Mouse (Mus musculus) liver, embryonic 11.5 days (tissue): ENCODE measurements around the gene Hmcn1. TPM values are rescaled to one million over a fixed set of nuclear protein-coding genes. Genes with fewer than 3 reads are reported as not detected.

Experiments used
- ATAC-seq: fragments of 200-750 bp; cut with Nextera tagmentation; replicated peaks from 2 replicates; pipeline ENCODE4 v1.8.0; 2017; ENCODE audit warnings: moderate number of reproducible peaks, mild to moderate bottlenecking, moderate TSS enrichment, moderate library complexity; ENCODE audit not compliant: low FRiP score
- DNase-seq: peaks from one replicate; pipeline ENCODE4 v3.0.0-alpha.2; 2017; ENCODE audit warnings: low spot score
- H3K27ac ChIP-seq: fragments of 300-500 bp; sonication (generic); 2 replicates; pipeline ENCODE4 v1.5.1; 2014; ENCODE audit warnings: mild to moderate bottlenecking, low read depth, low read length, control low read depth
- H3K27me3 ChIP-seq: fragments of 300-500 bp; sonication (generic); replicated peaks from 2 replicates; pipeline ENCODE4 v1.6.1; 2014; ENCODE audit warnings: low read length, mixed read lengths; ENCODE audit not compliant: control insufficient read depth, insufficient read depth
- H3K36me3 ChIP-seq: fragments of 300-500 bp; sonication (generic); 2 replicates; pipeline ENCODE4 v1.6.1; 2014; ENCODE audit warnings: mild to moderate bottlenecking, low read length, moderate library complexity, mixed read lengths; ENCODE audit not compliant: control insufficient read depth, insufficient read depth
- H3K4me1 ChIP-seq: fragments of 300-500 bp; sonication (generic); replicated peaks from 2 replicates; pipeline ENCODE4 v1.6.1; 2014; ENCODE audit warnings: low read length, mixed read lengths; ENCODE audit not compliant: control insufficient read depth, insufficient read depth
- H3K4me2 ChIP-seq: fragments of 300-500 bp; sonication (generic); 2 replicates; pipeline ENCODE4 v1.6.1; 2014; ENCODE audit warnings: mild to moderate bottlenecking, control low read depth, moderate library complexity
- H3K4me3 ChIP-seq: fragments of 300-500 bp; sonication (generic); 2 replicates; pipeline ENCODE4 v1.5.1; 2014; ENCODE audit warnings: low read depth, low read length, control low read depth
- H3K9ac ChIP-seq: fragments of 300-500 bp; sonication (generic); 2 replicates; pipeline ENCODE4 v1.6.1; 2014; ENCODE audit warnings: low read depth, low read length, control low read depth
- H3K9me3 ChIP-seq: fragments of 300-500 bp; sonication (generic); 2 replicates; pipeline ENCODE4 v1.6.1; 2016; ENCODE audit warnings: low read length, inconsistent platforms, mixed read lengths; ENCODE audit not compliant: control insufficient read depth
- WGBS: fragments of 180-500 bp; shearing (Covaris S2); extraction: QIAGEN DNeasy Blood & Tissue Kit; methylation state at CpG from one replicate; pipeline ENCODE4 v1.1.7; 2014; 5-methylcytosine and 5-hydroxymethylcytosine counted together
- polyA plus RNA-seq: library from polyadenylated mRNA; unstranded; fragments of >200 nt; fragmentation: Nextera tagmentation; extraction: Ambion mirVana; gene quantifications from 2 replicates; pipeline ENCODE4 v1.2.1, GENCODE M21; 2014

Gene Hmcn1
- polyA plus RNA-seq, 1 experiment from 2014 or later: 9.9 TPM

DNA sequence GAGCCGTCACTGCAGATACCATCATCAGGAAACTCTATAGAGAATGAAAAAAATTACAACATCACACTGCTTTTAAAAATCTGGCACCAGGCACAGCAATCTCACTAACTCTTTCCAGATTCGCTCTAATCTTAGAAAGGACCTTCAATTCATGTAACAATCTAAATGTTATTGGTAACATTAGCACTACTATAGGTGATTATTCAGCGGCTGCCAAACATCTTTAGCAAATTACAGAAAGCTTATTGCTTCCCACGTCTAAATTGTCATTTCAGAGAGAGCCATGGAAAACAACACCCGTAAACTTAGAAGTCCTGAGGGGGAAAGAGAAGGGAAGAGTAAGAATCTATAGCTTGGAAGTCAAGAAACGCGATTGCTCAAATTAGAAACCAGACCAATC, 163.4 kb downstream of the Hmcn1 start:
- Histone ChIP-seq H3K4me3 (no peak overlapping the region), H3K36me3 (no peaks in the 10 kb centered on the region), H3K4me1 (no peaks in the 10 kb centered on the region), H3K27ac (no peak overlapping the region), H3K4me2 (no peak overlapping the region), H3K27me3 (no peaks in the 10 kb centered on the region), H3K9ac (no peak overlapping the region), H3K9me3 (no peaks in the 10 kb centered on the region)
- ATAC-seq (no peak), DNase-seq (no peak)
- 75% methylated on average over 7 of the region's 7 CpGs for WGBS

GRCm38 (mm10) chr1:150827169-150827568, 166.1 kb downstream of the Hmcn1 start:
- H3K9ac ChIP-seq: no peak overlapping the region
- H3K4me2 ChIP-seq: no peak overlapping the region
- no peaks in the 10 kb centered on the region for H3K36me3 ChIP-seq
- H3K9me3 ChIP-seq: no peaks in the 10 kb centered on the region
- H3K4me3 ChIP-seq: no peak overlapping the region
- 66% methylated on average over 5 of the region's 5 CpGs for WGBS
- no peak overlapping the region for H3K27ac ChIP-seq
- no peaks in the 10 kb centered on the region for H3K4me1 ChIP-seq
- H3K27me3 ChIP-seq: no peaks in the 10 kb centered on the region
- no peak for DNase-seq
- ATAC-seq: no peak

- Histone ChIP-seq H3K27me3 (no peaks in the 10 kb centered on the region), H3K4me3 (no peak overlapping the region), H3K9me3 (no peaks in the 10 kb centered on the region), H3K27ac (no peak overlapping the region), H3K36me3 (no peaks in the 10 kb centered on the region), H3K4me2 (no peak overlapping the region), H3K4me1 (no peaks in the 10 kb centered on the region), H3K9ac (no peak overlapping the region)
- no peak for ATAC-seq
- 55% methylated on average over 5 of the region's 5 CpGs for whole genome bisulfite sequencing
- DNase-seq: no peak
These were observed 168.8 kb downstream of the Hmcn1 start for GRCm38 (mm10) chr1:150824334-150825005.

DNA sequence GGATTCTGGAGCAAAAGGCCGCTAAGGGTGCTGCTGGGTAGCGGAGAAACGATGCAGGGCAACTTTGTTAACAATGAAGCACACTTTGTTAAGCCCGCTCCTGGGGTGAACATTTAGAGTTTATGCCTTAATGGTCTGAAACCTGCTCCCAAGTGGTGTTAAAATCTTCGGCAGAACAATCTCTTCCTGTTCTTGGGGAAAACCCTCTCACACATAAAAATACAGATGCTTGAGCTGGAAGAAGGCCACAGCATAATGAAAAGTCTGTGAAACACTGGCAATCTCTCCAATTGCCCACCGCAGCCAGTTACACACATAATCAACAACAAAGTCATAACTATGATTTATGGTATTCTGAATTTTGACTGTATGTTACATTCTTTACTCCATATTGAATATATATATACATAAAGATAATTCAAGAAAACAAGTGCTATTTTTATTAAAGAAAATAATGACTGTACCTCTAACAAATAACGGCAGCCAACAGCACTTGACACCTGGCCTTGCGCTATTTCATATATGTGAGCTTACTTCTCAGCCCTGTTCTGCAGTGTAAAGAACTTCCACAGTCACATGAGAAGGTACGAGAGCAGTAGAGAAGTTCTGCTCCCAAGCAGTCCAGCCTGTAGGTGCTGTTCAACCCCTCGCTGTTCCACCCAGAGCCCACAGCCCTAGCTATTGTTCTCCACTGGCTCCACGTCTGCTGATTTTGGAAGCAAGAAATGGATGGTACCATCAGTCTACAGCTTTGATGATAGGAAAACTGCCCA, 177.0 kb downstream of the Hmcn1 start:
- Histone ChIP-seq H3K4me1 (no peaks in the 10 kb centered on the region), H3K36me3 (no peaks in the 10 kb centered on the region; the same call in 1 of the 2 replicates), H3K4me3 (no peak overlapping the region), H3K9ac (no peak overlapping the region), H3K27me3 (no peaks in the 10 kb centered on the region), H3K27ac (no peak overlapping the region), H3K9me3 (no peaks in the 10 kb centered on the region), H3K4me2 (no peak overlapping the region)
- 87% methylated on average over 11 of the region's 11 CpGs for WGBS
- DNase-seq (no peak), ATAC-seq (no peak)

GRCm38 (mm10) chr1:150814917-150815316, 178.3 kb downstream of the Hmcn1 start:
- Histone ChIP-seq H3K27ac (no peak overlapping the region), H3K4me1 (no peaks in the 10 kb centered on the region), H3K4me3 (no peak overlapping the region), H3K9ac (no peak overlapping the region), H3K4me2 (no peak overlapping the region), H3K36me3 (no peaks in the 10 kb centered on the region; the same call in 1 of the 2 replicates), H3K27me3 (no peaks in the 10 kb centered on the region), H3K9me3 (no peaks in the 10 kb centered on the region)
- no peak for DNase-seq
- ATAC-seq: no peak
- WGBS: 53% methylated on average over 4 of the region's 4 CpGs

- Histone ChIP-seq H3K4me1 (no peaks in the 10 kb centered on the region), H3K27ac (no peak overlapping the region), H3K9ac (no peak overlapping the region), H3K4me3 (no peak overlapping the region), H3K9me3 (no peaks in the 10 kb centered on the region), H3K4me2 (no peak overlapping the region), H3K27me3 (no peaks in the 10 kb centered on the region), H3K36me3 (peaks cover 3% of the 10 kb centered on the region; the same call in 1 of the 2 replicates)
- no peak for DNase-seq
- no peak for ATAC-seq
These were observed 179.9 kb downstream of the Hmcn1 start for GRCm38 (mm10) chr1:150813381-150813780.

DNA sequence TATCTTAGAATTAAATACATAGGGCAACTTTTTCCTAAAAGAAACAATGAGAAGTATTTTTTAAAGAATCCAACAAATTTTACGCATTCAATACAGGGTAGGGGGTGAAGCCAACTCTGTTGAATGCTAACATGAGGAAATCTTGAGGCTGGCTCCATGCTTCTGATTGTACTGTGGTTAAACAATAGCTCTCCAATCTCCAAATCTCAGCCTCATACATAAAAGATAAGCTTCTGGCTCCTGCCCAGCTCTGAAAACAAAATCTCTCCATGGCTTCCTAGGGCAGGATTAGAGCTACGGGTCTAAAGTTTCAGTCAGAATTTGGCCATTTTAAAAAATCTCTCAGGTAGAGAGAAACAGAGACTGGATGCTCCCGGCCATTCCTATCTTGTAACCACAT, 186.4 kb downstream of the Hmcn1 start:
- WGBS: 76% methylated on average over 3 of the region's 3 CpGs
- H3K9ac ChIP-seq: no peak overlapping the region
- no peak for ATAC-seq

GRCm38 (mm10) chr1:150805466-150805865, 187.8 kb downstream of the Hmcn1 start:
- ATAC-seq (no peak), DNase-seq (no peak)
- peaks cover 3% of the 10 kb centered on the region; the same call in 1 of the 2 replicates for H3K36me3 ChIP-seq

More for the DNA sequence above, 186.4 kb downstream of the Hmcn1 start:
- DNase-seq: no peak
- Histone ChIP-seq H3K4me1 (no peaks in the 10 kb centered on the region), H3K9me3 (no peaks in the 10 kb centered on the region), H3K27me3 (no peaks in the 10 kb centered on the region), H3K36me3 (peaks cover 3% of the 10 kb centered on the region; the same call in 1 of the 2 replicates), H3K27ac (no peak overlapping the region), H3K4me3 (no peak overlapping the region), H3K4me2 (no peak overlapping the region)

More at GRCm38 (mm10) chr1:150805466-150805865, 187.8 kb downstream of the Hmcn1 start:
- Histone ChIP-seq H3K27me3 (no peaks in the 10 kb centered on the region), H3K4me3 (no peak overlapping the region), H3K9me3 (no peaks in the 10 kb centered on the region), H3K4me2 (no peak overlapping the region), H3K9ac (no peak overlapping the region), H3K4me1 (no peaks in the 10 kb centered on the region), H3K27ac (no peak overlapping the region)
- WGBS: 86% methylated on average over 2 of the region's 2 CpGs
